Mouse (Mus musculus) hindbrain, embryonic 16.5 days (tissue): ENCODE results near the gene Adamts7. TPM values are rescaled to one million over a fixed set of nuclear protein-coding genes. Genes with fewer than 3 reads are reported as not detected.

Experiments used
- ATAC-seq: fragments of 200-750 bp; cut with Nextera tagmentation; 2 replicates; pipeline ENCODE4 v1.8.0; 2017; ENCODE audit warnings: moderate TSS enrichment, moderate library complexity
- H3K27ac ChIP-seq: fragments of 300-500 bp; sonication (generic); 2 replicates; pipeline ENCODE4 v1.5.1; 2014; ENCODE audit warnings: low read depth, mild to moderate bottlenecking, control low read depth, low read length, moderate library complexity
- H3K27me3 ChIP-seq: fragments of 300-500 bp; sonication (generic); replicated peaks from 2 replicates; pipeline ENCODE4 v1.6.1; 2014; ENCODE audit warnings: low read length; ENCODE audit not compliant: control insufficient read depth, insufficient read depth
- H3K36me3 ChIP-seq: fragments of 300-500 bp; sonication (generic); 2 replicates; pipeline ENCODE4 v1.6.1; 2014; ENCODE audit warnings: mild to moderate bottlenecking, low read length, moderate library complexity, mixed read lengths; ENCODE audit not compliant: control insufficient read depth, insufficient read depth
- H3K4me1 ChIP-seq: fragments of 300-500 bp; sonication (generic); 2 replicates; pipeline ENCODE4 v1.6.1; 2014; ENCODE audit warnings: low read depth, low read length; ENCODE audit not compliant: control insufficient read depth, insufficient read depth
- H3K4me2 ChIP-seq: fragments of 300-500 bp; sonication (generic); 2 replicates; pipeline ENCODE4 v1.6.1; 2014; ENCODE audit warnings: mild to moderate bottlenecking, low read length, control low read depth, moderate library complexity
- H3K4me3 ChIP-seq: fragments of 300-500 bp; sonication (generic); 2 replicates; pipeline ENCODE4 v1.5.1; 2014; ENCODE audit warnings: mild to moderate bottlenecking, low read length, control low read depth, moderate library complexity
- H3K9ac ChIP-seq: fragments of 300-500 bp; sonication (generic); 2 replicates; pipeline ENCODE4 v1.6.1; 2014; ENCODE audit warnings: low read depth, mild to moderate bottlenecking, control low read depth, low read length, moderate library complexity
- H3K9me3 ChIP-seq: fragments of 300-500 bp; sonication (generic); 2 replicates; pipeline ENCODE4 v1.6.1; 2014; ENCODE audit warnings: mild to moderate bottlenecking, low read length, moderate library complexity; ENCODE audit not compliant: control insufficient read depth
- WGBS: fragments of 180-500 bp; shearing (Covaris S2); extraction: QIAGEN DNeasy Blood & Tissue Kit; methylation state at CpG from one replicate; pipeline ENCODE4 v1.1.7; 2014; 5-methylcytosine and 5-hydroxymethylcytosine counted together
- polyA plus RNA-seq: library from polyadenylated mRNA; unstranded; fragments of >200 nt; fragmentation: Nextera tagmentation; extraction: Ambion mirVana; gene quantifications from 2 replicates; pipeline ENCODE4 v1.2.1, GENCODE M21; 2015

Gene Adamts7
- polyA plus RNA-seq, 1 experiment from 2014 or later = 4.9 TPM

- 93% methylated on average over 5 of the region's 5 CpGs for WGBS
- no peak for ATAC-seq
- Histone ChIP-seq H3K4me2 (no peak overlapping the region), H3K4me1 (no peaks in the 10 kb centered on the region), H3K27me3 (no peaks in the 10 kb centered on the region), H3K9me3 (no peaks in the 10 kb centered on the region), H3K27ac (no peak overlapping the region), H3K9ac (no peak overlapping the region), H3K36me3 (peaks cover 4% of the 10 kb centered on the region), H3K4me3 (no peak overlapping the region)
These were observed 71.9 kb downstream of the Adamts7 start for GRCm38 (mm10) chr9:90234786-90235185.

DNA sequence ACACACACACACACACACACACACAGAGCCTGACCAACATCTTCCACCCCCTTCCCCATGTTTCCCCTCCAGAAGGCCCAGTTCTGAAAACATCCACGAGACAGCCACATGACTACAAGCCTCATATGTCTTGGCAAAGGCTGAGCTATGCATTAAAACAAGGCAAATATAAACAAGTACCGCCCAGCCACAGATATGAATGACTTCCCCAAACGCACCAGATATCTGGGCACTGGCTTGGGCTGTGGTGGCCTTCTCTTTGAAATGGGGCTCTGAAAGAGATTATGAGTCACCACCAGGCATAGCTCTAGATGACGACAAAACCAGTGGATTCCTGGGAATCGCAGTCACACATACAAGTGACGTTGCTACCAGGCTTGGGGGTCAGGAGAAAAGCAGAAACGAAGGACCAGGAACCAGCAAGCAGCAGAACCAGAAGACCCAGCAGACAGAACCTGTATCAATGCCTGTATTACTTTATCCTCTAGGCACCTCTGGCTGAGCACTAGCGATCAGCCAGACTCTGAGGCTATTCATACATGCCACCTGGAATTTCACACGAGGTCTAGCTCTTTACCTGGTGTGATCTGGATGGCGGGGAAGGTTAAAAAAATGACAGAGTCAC is 72.5 kb downstream of the Adamts7 start:
- no peak overlapping the region for H3K4me2 ChIP-seq
- ATAC-seq = no peak
- H3K27me3 ChIP-seq = no peaks in the 10 kb centered on the region
- H3K27ac ChIP-seq = no peak overlapping the region
- no peaks in the 10 kb centered on the region for H3K9me3 ChIP-seq
- peaks cover 7% of the 10 kb centered on the region for H3K36me3 ChIP-seq
- 91% methylated on average over 10 of the region's 10 CpGs for WGBS
- H3K9ac ChIP-seq = no peak overlapping the region
- no peak overlapping the region for H3K4me3 ChIP-seq
- no peaks in the 10 kb centered on the region for H3K4me1 ChIP-seq

DNA sequence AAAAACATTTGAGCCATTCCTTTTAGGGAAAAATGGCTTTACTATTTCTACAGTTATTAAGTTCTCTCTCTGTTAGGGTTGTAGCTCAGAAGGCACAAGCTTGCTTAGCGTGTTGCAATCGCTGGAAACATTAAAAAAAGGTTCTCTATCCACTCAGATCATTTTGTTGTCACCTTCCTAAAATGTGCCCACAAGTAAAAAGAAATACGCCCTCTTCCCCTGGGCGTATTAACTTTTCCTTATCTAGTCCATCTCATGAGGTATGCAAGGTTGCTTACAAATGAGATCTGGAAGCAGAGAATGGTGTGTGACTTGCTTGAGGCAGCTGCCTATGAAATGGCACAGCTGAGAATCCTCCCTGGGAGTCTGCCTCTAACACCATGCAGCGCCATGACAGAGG is 73.9 kb downstream of the Adamts7 start:
- Histone ChIP-seq H3K4me1 (no peaks in the 10 kb centered on the region), H3K27ac (no peak overlapping the region), H3K9me3 (no peaks in the 10 kb centered on the region), H3K9ac (no peak overlapping the region), H3K4me3 (no peak overlapping the region), H3K4me2 (no peak overlapping the region), H3K36me3 (peaks cover 7% of the 10 kb centered on the region), H3K27me3 (no peaks in the 10 kb centered on the region)
- no peak for ATAC-seq
- WGBS = 100% methylated on average over 5 of the region's 5 CpGs

DNA sequence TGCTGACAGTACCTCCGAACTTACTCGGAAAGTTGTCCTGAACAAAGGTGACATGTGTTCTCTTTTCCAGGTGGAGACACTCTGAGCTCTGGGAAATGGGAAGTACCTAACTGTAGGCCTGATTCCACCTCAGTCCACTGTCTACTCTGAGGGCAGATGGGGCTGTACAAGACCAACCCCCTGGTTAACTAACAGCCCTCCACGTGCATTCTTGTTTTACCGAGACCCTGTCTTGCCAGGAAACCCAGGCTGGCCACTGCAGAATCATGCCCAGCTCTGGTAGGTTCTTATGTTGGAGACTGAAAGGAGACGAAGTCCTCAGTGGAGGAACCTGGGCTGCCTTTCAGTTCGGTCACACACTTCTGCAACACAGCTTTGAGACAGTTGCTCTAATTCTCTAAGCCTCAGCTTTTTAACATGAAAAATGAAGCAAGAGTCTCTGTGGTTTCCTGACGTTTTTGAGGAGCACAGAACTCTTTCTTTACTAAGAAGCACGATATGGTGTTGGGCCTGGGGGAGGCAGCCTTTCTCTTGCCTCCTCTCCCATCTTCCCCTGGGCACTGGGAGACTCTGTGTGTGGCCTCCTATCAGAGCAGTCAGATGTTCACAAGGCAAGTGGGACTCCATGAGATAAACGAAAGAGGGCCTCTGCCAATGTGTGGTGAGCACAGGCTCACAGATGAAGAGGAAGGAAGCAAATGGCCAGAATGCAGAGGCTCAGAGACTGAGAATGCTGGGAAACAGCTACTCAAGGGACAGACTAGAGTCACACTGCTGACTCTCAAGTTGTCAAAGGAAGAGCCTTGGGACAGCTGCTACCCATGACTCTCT is 74.6 kb downstream of the Adamts7 start:
- Histone ChIP-seq H3K9me3 (no peaks in the 10 kb centered on the region), H3K36me3 (peaks cover 7% of the 10 kb centered on the region), H3K4me3 (no peak overlapping the region), H3K4me1 (no peaks in the 10 kb centered on the region), H3K9ac (no peak overlapping the region), H3K27me3 (no peaks in the 10 kb centered on the region), H3K4me2 (no peak overlapping the region), H3K27ac (no peak overlapping the region)
- WGBS = 84% methylated on average over 9 of the region's 9 CpGs
- ATAC-seq = no peak

DNA sequence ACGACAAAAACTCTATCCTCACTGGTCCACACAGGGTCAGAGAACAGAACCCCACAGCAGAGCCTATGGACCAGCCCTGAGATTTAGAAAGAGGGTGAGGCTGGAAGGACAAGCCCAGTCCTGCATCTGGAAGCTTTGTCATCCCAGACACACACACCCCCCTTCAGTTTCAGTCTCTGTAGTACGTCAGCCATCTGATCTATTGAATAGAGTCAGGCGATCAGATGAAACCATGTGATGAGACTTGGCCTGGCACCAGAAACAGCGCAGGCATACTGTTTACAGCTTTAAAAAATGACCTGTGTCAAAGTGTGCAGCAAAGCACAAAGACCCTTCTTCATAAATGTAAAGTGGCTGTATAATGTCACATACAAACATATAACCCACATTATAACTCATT is 77.7 kb downstream of the Adamts7 start:
- H3K27me3 ChIP-seq = no peaks in the 10 kb centered on the region
- ATAC-seq = peak; percentile 62; the same call in 1 of the 2 replicates
- H3K4me3 ChIP-seq = no peak overlapping the region
- no peak overlapping the region for H3K27ac ChIP-seq
- no peaks in the 10 kb centered on the region for H3K4me1 ChIP-seq
- no peaks in the 10 kb centered on the region for H3K9me3 ChIP-seq
- no peak overlapping the region for H3K9ac ChIP-seq
- H3K4me2 ChIP-seq = no peak overlapping the region
- WGBS = 58% methylated on average over 4 of the region's 4 CpGs
- H3K36me3 ChIP-seq = peaks cover 7% of the 10 kb centered on the region

DNA sequence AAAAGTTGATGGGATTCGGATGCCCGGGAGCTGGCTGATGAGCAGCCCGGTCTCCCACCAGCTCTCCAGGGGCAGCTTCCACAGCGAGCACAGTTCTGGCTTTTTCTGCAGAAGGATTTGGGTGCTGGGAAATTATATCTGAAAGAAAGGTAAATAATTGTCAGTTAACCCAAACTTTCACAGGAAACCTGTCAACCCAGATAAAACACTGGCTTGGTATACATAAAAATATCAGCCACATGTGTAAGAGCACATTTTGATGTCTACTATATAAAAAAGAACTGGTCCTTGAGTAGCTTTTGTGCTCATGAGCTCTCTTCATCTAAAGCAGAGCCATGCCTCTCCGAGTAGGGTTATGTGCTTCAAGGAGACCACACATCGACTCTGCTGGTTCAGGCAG is 78.2 kb downstream of the Adamts7 start:
- WGBS = 73% methylated on average over 6 of the region's 6 CpGs
- Histone ChIP-seq H3K27me3 (no peaks in the 10 kb centered on the region), H3K4me2 (no peak overlapping the region), H3K9ac (no peak overlapping the region), H3K4me1 (no peaks in the 10 kb centered on the region), H3K36me3 (peaks cover 7% of the 10 kb centered on the region), H3K27ac (no peak overlapping the region), H3K4me3 (no peak overlapping the region), H3K9me3 (no peaks in the 10 kb centered on the region)
- ATAC-seq = no peak

DNA sequence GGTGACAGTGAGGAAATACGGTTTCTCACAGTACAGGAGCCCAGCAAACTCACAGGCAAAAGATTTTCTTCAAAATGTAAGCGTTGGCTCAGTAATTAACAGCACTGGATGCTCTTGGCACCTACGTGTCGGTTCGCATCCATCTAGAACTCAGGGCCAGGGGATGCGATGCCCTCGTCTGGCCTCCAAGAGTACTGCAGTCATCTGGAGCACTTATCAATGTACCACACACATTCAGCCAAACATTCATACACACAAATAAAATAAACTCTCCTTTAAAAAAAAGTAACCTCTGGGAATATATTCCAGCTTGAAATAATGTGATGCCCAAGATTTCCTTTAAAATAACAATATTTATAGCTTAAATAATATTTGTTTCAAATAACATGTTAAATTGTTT is 78.7 kb downstream of the Adamts7 start:
- Histone ChIP-seq H3K4me2 (no peak overlapping the region), H3K4me3 (no peak overlapping the region), H3K4me1 (no peaks in the 10 kb centered on the region), H3K9me3 (no peaks in the 10 kb centered on the region), H3K9ac (no peak overlapping the region), H3K27me3 (no peaks in the 10 kb centered on the region), H3K36me3 (peaks cover 7% of the 10 kb centered on the region), H3K27ac (no peak overlapping the region)
- ATAC-seq = no peak
- 66% methylated on average over 7 of the region's 7 CpGs for WGBS

GRCm38 (mm10) chr9:90242291-90242690 is 79.4 kb downstream of the Adamts7 start:
- Histone ChIP-seq H3K9ac (no peak overlapping the region), H3K9me3 (no peaks in the 10 kb centered on the region), H3K4me3 (no peak overlapping the region), H3K4me2 (no peak overlapping the region), H3K4me1 (no peaks in the 10 kb centered on the region), H3K27me3 (no peaks in the 10 kb centered on the region), H3K36me3 (peaks cover 7% of the 10 kb centered on the region), H3K27ac (no peak overlapping the region)
- ATAC-seq = no peak
- 69% methylated on average over 6 of the region's 6 CpGs for WGBS

DNA sequence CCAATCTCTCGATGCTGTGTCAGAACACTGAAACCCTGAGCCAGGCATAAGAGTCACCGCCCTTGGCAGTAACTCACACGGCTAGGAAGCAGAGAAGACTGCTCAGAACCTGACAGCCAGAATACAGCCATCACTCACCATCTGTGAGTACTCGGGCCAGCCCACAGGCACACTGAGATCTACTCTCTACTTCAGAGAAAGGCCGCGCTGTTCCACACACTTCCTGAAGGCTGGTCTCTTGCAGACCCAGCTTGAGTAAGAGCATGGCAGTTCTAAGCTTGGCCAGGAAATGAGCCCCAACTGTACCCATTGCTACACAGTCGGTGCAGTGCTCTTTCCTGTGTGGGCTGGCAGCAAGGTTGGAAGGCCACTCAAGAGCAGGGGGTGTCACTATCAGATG is 80.0 kb downstream of the Adamts7 start:
- Histone ChIP-seq H3K4me2 (no peak overlapping the region), H3K4me1 (no peaks in the 10 kb centered on the region), H3K36me3 (peaks cover 7% of the 10 kb centered on the region), H3K9ac (no peak overlapping the region), H3K4me3 (no peak overlapping the region), H3K27me3 (no peaks in the 10 kb centered on the region), H3K9me3 (no peaks in the 10 kb centered on the region), H3K27ac (no peak overlapping the region)
- ATAC-seq = 0 out of 2 replicates have a peak, but pooled peaks have one; percentile 4
- WGBS = 88% methylated on average over 7 of the region's 7 CpGs
